Mouse (Mus musculus): Measurements from ENCODE around the gene March5.
"Not testable (repeated sequence)": the region's sequence is repeated elsewhere in the genome, so short reads cannot be mapped to it uniquely, and the experiment has no call there.

March5 gene

DNA sequence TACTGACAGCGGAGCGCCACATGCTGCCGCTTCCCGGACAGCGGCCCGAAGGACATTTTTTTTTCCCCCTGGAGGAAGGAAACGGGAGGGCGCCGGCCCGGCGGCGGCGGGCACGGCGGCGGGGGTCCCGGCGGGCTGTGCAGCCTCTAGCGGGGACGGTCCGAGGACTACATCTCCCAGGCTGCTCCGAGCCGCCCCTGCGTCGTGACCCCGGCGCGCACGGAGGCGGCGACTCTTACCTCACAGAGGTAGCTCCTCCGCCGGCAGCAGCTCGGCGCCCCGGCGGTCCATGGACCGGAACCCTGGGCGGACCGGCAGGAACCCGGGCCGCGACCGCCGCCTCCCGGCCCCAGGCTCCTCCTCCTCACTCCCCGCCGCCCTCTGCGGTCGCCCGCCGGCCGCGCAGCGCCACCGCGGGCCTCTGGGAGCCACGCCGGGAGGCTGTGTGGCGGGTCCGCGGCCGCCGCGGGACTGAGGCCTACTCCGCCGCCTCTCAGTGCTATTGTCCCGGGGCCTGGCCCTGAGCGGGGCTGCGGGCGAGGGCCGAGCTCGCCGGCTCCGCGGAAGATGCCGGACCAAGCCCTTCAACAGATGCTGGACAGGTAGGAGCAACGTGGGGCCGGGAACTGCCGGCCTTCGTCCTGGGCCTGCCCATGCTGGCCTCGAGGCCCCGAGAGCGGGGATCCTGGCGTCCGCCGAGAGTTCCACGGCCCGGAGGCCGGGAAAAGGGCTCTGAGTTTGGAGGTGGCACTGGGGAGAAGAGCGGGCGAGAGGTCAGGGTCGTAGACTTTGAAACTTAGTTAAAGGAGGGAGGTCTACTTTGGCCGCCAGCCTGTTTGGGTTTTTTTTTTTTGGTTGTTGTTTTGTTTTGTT is at the start of gene March5:
Gene March5, plus strand, starts transcription at position 241 of the 873 bp plus-strand sequence.
- DNase-seq (ENCODE audit: low spot score), result peak; percentile 91

DNA sequence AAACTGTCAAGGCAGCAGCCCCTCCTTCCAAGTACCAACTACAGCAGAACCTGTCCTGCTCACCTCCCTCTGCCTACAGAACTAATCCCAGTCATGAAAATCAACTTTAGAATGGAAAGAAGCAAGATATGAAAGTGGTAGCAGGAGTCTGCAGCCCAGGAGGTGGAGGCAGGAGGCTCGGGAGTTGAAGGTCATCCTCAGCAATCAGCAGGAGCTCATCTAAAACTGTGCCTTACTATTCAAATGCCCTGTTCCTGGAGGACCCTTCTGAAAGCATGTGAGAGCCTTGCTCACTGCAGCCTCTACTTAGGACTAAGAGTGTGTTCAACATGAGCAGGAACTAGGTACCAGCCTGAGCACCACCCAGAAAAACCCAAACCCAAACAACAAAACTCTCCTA is 35.2 kb upstream of the March5 start:
- no peak for DNase-seq (ENCODE audit: low spot score)

DNA sequence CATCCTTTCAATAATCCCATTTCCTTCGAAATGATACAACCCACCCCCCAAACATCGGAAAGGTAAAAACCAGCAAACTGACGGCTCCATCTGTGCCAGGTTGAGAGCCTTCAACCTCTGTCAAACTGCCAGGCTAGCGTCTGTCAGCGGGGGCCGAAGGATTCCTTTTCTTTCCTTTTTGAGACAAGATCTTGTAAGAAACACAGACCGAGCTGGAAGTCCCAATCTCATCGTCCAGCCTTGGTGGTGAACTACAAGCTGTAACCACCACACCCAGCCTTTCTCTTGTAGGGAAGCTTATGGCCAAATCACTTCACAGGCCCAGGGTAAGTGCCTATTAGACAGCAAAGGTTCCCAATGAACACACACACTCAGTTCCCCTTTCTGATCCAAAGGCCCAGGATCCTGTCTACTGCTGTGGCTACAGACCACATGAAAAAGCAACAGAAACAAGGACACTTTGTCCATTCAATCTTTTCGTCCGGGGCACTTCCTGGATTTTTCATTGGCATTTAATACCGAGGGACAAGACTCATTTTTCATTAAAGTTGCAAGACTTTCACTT is 34.7 kb upstream of the March5 start:
- DNase-seq (ENCODE audit: low spot score), result no peak

DNA sequence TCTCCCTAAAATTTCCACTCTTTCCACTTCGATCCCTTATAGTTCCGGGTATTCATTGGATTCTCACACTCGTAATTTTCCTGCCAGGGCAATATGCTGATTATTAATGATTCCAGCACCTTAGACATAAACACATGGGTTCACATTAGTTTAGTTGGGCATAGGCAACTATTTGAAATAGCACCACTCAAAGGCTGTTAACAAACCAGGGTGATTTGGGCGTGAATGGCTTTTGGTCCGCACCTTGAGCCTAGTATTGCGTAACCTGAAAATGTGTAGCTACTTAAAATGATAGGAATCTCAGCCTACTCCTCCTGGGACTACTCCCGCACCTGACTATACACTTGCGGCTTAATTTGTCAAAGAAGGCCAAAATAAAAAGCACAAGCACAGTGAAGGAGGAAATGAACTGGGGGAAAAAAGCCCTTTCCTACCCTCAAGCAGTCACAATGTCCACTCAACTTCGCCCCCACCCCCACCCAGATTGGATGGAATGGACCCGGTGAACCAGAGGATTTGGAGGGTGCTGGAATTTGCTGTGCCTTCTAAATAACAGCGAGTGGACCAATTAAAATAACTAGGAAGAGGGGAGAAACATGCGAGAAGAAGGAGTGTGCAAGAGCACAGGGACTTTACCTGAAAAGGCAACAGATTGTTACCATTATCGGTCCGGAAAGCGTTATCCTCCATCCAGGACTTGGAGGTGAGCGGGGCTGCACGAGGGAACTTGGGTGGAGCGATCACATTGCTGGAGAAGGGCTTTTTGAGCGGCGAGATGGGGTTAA is 33.8 kb upstream of the March5 start:
- DNase-seq (ENCODE audit: low spot score), result no peak

DNA sequence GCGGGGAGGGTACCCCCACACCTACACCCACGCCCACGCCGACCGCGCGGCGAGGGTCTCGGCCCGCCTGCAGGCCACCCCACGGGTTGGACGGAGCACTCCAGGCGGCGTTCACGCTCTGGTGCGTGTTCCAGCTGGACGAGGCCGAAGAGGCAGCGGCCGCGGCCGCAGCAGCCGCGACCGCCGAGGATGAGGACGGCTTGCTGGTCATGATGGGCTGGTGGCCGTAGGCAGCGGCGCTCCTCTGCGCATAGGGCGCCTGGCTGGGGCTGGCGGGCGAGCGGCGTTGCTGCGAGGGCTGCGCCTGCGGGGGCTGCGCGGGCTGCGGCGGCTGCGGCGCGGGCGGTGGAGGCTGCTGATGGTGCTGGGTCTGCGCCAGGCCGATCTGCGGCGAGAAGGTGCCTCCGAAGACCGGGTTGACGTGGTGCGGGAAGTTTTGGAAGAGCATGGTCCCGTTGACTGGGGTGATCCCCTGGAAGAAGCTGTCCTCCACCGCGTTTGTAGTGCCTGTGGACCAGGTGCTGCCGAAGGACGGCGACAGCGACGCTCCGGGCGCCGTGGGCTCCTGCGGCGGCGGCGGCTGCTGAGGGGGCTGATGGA is 33.1 kb upstream of the March5 start:
- peak; percentile 21 for DNase-seq (ENCODE audit: low spot score)

DNA sequence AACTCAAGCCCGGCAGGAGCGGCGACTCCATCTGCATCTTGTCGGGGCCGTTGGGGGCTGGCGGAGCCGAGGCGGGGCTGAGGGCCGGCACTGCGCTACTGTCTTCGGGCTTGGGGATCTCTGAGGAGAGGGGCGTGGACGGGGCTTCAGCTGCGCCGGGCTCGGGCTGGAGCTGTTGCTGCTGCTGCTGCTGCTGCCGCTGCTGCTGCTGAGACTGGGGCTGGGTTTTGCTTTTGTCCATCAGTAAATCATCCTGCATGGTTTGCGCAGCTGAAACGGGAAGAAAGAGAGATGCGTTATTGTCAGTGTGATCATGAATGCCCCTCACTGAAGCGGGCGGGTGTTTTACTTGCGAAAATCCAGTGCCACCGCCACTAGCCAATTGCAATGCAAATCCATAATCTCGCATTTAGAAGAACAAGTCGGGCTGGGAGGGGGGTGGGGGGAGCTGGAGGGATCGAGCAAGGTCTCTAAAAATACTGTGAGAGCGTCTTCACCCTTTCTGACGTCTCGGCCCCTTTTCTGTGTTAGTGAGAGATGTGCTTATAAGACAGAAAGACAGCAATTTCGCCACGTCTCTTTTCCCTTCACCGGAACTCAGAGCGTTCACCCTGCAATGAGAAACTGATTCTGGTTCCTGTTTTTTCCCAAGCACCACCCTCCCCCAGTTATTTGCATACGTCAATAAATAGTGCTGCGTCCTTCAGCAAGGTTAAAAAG is 32.5 kb upstream of the March5 start:
- DNase-seq (ENCODE audit: low spot score), result peak; percentile 71

DNA sequence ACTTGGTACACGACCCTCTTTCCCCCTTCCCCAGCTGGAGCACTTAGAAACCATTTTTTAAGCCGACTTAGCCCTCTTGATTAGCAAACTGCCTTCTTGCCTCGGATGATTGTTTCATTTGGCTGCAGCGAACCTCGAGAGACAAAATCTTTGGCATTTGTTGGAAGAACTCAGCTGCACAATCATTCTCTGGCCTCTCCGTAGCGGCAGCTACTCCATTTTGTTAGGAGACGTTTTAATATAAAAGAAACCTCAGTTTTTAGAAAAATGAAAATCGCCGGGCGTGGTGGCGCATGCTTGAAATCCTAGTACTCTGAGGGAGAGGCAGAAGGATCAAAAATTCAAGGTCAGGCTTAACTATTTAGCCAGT is 31.9 kb upstream of the March5 start:
- DNase-seq (ENCODE audit: low spot score), result no peak

DNA sequence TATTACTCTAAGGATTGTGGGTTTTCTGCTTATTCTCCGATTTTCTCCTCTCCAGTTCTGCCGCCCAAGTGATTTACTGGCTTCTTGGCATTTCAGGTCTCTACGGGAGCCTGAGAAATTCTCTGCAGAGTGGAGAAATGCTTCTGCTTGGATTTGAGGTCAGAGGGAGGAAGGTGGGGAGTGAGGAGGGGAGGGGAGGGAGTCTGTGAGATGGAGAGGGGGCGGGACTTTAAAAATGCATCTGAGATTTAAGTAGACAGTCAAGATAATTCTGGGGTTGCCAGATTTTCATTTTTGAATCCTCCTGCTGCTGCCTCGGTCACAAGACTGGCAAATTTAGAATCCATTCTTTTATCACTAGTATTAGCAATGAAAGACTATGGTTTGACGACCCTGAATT is 31.4 kb upstream of the March5 start:
- no peak for DNase-seq (ENCODE audit: low spot score)

DNA sequence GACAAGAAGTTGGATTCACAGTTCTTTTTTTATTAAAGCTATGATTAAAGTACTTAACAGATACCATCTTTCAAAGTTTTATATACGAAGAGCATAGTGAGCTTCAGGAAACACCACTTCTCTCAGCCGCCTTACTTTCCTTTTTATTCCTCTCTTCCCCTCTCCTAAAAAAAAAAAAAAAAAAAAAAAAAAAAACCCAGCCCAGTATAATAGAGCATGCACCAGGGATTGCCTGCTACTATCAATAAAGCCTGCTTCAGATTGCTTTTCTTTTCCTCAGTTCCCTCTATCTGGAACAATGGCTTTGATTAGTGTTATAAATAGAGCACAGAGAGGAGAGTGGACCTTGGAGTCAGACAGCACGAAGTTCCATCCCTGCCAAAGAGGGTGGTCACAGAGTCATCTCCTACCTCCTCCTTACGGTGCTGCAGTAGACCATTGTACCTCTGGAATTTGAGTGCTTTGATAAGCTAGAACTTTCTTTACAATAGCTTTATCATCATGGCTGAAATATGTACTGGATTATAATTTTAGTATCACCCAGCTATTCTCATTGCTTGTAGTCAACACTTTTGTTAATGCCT is 30.4 kb upstream of the March5 start:
- no peak for DNase-seq (ENCODE audit: low spot score)

DNA sequence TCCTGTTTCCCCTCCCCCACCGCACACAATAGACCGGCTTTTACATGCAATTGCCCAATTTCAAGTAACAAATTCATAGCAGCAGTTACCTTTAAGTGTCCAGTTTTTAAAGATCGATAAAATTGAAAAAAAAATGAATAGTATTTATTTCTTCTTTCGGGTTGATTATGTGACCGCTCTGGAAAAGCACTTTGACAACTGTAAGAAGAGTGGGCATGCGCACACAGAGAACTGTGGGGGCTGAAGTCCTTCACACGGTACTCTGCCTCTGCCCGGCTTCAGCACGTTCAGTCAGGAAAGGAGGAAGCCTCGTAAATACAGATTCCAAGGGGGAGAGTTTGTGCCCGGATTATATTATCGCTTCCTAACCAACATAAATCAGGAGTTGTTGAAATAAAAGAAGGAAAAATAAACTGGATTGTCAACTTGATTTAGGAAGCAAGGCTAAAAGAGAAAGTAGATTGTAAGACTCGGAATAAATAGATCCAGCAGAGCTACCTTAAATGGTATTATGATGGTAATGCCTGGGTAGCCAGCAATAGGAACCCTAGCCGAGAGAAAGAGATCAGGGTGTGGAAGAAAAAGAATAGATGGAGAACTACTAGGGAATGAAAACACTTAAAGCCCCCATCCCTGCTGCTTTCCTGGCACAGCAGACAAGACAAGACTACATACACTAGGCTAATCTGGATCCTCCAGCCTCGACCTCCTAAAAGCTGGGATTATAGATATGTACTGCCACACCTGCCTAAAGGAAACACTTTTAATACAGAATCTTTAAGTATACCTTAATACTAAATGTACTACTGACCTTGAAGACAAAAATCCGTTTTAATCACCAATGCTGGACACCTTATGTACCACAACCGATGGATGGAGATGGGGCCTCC is 29.3 kb upstream of the March5 start:
- DNase-seq (ENCODE audit: low spot score), result peak; percentile 45

DNA sequence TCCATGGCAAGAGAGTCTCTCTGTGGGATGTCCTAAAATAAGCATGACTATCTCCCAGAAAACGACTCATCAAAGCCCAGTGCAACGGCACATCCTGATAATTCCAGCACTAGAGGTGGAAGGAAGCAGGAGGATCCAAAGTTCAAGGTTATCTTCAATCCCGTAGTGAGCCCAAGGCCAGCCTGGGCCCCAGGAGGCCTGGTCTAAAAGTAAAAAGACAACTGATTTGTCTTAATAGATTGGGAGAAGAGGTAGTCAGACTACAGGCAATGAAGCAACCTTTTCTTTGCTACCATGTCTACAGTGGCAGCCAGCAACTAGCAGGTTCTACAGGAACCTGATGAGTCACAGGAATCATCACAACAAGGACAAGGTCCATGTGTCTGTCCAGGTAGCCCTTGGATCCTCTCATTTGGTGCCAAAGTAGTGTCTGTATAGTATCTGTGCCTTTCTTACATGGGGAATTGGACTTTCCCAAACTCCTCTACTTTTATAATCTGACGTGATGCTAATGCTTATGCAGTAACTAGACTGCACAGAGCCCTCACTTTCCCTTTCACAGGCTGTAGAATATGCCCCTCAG is 18.9 kb upstream of the March5 start:
- DNase-seq (ENCODE audit: low spot score), result no peak

DNA sequence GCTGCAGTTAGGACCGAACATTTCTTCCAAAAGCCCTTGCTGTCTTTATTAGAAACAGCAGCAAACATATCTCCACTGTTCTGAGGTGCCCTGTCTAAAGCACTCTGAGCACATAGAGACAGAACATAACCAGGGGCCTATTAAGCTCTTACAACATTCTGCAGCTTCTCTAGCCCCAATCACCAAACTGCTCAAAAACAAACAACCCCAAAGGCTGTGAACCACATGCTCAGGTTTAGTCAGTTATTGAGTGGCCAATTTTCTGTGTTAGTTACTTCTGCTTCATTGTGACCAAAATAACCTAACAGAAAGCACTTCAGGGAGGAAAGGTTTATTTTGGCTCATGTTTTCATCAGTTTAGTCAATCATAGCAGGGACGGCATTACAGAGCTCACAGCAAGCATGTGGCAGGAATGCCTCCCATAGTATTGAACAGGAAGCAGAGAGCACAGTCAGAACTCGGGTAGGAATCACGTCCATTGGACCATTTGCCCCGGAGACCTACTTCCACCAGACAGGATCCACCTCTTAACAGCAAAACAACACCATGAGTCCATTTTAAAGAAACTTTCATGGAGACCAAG is 14.8 kb upstream of the March5 start:
- no peak for DNase-seq (ENCODE audit: low spot score)

DNA sequence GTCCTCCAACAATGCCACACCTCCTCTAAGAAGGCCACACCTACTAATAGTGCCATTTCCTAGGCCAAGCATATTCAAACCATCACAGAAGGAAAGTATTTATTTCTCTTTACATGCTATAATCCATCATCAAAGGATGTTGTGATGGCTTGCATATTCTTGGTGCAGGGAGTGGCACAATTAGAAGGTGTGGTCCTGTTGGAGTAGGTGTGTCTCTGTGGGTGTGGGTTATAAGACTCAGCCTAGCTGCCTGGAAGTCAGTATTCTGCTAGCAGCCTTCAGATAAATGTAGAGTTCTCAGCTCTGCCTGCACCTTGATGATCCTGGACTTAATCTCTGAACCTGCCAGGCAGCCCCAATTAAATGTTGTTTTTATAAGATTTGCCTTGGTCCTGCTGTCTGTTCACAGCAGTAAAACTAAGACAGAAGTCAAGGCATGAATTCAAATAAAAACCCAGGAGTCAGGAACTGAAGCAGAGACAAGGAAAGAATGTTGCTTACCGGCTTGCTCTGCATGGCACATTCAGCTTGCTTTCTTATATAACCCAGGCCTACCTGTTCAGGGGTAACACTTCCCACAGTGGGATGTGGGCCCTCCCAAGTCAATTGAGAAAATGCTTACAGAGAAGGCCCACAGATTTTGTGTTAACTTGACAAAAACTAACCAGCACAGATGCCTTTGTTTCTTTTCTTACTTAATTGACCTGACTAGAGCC is 9.0 kb upstream of the March5 start:
- DNase-seq (ENCODE audit: low spot score), result no peak

DNA sequence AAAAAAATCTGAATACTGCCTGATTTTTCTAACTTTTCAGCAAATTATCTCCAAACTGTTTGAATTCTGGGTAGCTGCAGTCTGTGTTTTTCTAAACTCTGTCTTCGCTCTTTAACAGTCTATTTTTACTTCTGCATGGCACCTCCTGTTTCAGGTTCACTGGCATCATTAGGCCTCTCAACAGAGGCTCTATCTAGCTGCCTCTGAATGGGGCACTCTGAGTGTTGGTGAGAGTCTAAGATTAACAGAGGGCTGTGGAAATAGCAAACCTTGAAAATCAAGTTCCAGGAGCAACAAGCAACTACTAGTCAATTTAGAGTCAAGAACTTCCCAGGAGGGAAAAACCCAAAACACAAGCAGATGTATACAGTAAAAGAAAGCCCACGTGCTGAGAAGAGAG is 7.5 kb upstream of the March5 start:
- DNase-seq (ENCODE audit: low spot score), result no peak

DNA sequence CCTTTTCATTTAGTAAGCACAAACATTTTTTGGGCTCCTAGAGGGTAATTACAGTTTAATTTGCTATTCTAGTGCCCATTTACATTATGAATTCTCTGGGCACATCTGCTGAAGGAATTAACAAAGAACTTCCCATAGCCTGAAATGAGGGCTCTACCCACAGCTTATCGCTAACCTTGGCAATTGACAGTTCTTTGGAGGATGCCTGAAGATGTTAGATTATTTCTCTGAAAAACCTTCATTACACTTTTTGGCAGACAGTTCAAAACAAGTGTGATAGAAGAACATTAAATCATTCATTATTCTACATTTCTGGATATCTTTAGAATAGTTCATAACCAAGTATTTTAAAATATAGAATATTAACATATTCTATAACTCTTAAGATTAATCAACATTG is 4.0 kb upstream of the March5 start:
- DNase-seq (ENCODE audit: low spot score), result no peak

DNA sequence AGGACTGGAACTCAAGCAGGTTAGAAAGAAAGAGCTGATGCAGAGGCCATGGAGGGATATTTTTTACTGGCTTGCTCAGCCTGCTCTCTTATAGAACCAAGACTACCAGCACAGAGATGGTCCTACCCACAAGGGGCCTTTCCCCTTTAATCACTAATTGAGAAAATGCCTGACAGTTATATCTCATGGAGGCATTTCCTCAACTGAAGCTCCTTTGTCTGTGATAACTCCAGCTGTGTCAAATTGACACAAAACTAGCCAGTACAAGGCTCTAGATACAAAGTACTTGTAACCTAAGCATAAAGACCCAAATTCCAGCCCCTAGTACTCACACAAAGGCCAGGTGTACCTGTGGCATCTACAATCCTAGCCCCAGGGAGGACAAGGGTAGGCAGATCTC is 2.2 kb upstream of the March5 start:
- not testable (repeated sequence) for DNase-seq (ENCODE audit: low spot score)

DNA sequence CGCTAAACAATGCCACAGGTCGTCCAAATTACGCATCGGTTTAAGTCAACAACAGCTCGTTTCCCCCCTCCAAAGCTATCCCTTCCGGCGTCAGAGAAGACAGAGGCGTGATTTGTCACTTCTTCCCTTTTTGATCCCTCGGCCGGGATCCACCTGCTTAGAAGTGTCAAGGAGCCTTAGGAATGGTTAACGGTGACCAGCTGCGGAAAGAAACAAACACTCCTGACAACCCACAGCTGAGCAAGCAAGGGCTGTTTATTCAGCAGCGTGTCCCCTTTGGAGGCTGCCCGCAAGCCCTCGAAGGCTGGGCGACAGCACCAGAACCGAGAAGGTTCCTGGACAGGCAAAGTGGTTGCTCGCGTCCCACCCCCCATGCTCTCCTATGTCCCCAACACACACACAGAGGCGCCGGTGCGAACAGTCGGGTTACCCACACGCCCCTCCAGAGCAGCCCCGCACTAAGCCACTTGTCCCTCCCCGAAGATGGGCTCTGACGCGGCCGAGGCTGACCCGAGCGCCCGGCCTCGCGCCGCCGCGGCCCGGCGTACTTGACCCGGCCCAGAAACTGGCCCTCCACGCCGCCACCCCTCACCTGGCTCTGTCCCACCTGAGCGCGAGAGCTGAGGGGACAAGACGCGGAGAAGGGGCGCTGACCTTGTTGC is 571 bp upstream of the March5 start:
- peak; percentile 56 for DNase-seq (ENCODE audit: low spot score)

DNA sequence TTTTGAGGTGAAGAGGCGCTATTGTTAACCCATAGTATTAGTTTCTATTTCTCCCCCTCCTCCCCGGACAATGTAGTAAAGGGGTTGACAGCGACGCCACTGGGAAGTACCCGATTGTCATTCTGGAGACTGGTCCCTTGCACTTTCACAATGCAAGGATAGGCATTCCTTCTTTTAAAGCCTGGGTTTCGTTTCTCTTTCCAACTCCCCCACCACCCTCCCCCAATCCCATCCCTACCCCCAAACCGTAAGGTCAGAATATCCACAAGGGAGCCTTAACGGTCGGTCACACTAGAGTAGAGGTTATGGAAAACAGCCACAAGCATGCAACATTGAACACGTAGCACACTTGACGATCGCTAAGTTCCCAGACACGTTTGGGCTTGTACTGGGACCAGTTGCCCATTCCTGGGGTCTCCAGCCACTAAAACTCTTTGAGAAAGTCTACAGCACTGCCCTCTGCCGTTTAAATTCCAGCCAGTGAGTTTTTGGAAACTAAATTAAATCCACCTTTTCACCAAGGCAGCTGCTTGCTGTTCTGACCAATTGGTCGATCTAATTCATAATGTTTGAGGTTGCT is 923 bp downstream of the March5 start, which contains the start of gene Cpeb3:
Gene Cpeb3, minus strand, starts transcription at position 426 of the 580 bp plus-strand sequence.
- peak; percentile 51 for DNase-seq (ENCODE audit: low spot score)

Data from yolk sac, embryonic 10.5 days (tissue).